Mouse (Mus musculus) neutrophil, adult 59 days (primary cell): Measurements from ENCODE around the gene Chic2. TPM values are rescaled to one million over a fixed set of nuclear protein-coding genes. Genes with fewer than 3 reads are reported as not detected.

Experiments used
- total RNA-seq, 2 experiments: library from RNA; stranded (reverse); gene quantifications; 1 replicate in 1 of 2; 2 replicates in 1 of 2; pipeline ENCODE4 v1.2.4; 2023

The Chic2 gene
- total RNA-seq = 10 to 100 TPM; 48.9 to 51.8 TPM

GRCm38 (mm10) chr5:75044310-75044904 is at the start of gene Chic2:
Gene Chic2 (minus strand): TSS chr5:75044774.

GRCm38 (mm10) chr5:75075383-75075941 is 30.9 kb upstream of the Chic2 start, which contains the start of gene Gsx2:
Gene Gsx2 (plus strand): TSS chr5:75075601.

Other genes with a start within 250 kb of the Chic2 start
- gene Gsx2, start 30.8 kb upstream of the Chic2 start, total RNA-seq = not detected
- under 1 TPM; 0.18 to 0.24 TPM for gene Pdgfra, start 107.5 kb upstream of the Chic2 start, total RNA-seq